Mouse (Mus musculus) MEL (cell line): ENCODE results near the gene Sbno2. TPM values are rescaled to one million over a fixed set of nuclear protein-coding genes. Genes with fewer than 3 reads are reported as not detected.

ENCODE experiments used
- DNase-seq: peaks from one replicate; pipeline ENCODE4 v3.0.0; 2011; ENCODE audit warnings: low read depth, low spot score
- H3K27ac ChIP-seq: 2 replicates; pipeline ENCODE4 v1.5.1; 2012; ENCODE audit warnings: low read depth, mild to moderate bottlenecking, control low read depth, low read length, moderate library complexity; ENCODE audit not compliant: control insufficient read depth
- H3K27me3 ChIP-seq, 2 experiments: fragments of 150-350 bp in 1 of 2; sonication (generic) in 1 of 2; 2 replicates each; pipeline ENCODE4 v1.6.1; 2012; ENCODE audit warnings: low read length in 2 of 2, mild to moderate bottlenecking in 2 of 2, improper control_type of control experiment in 1 of 2, moderate library complexity in 1 of 2; ENCODE audit not compliant: insufficient read depth in 2 of 2, control insufficient read depth in 1 of 2
- H3K36me3 ChIP-seq, 2 experiments: 2 replicates each; pipeline ENCODE4 v1.6.1; 2012 to 2014; ENCODE audit warnings: low read length in 2 of 2, improper control_type of control experiment in 1 of 2, inconsistent platforms in 1 of 2, mild to moderate bottlenecking in 1 of 2; ENCODE audit not compliant: insufficient read depth in 2 of 2, control insufficient read depth in 1 of 2
- H3K4me1 ChIP-seq, 2 experiments: fragments of 150-350 bp in 1 of 2; sonication (generic) in 1 of 2; 2 replicates each; pipeline ENCODE4 v1.6.1; 2012; ENCODE audit warnings: low read length in 2 of 2, improper control_type of control experiment in 1 of 2, mild to moderate bottlenecking in 1 of 2; ENCODE audit not compliant: insufficient read depth in 2 of 2, control insufficient read depth in 1 of 2
- H3K4me3 ChIP-seq, 2 experiments: fragments of 150-350 bp in 1 of 2; sonication (generic) in 1 of 2; 2 replicates each; pipeline ENCODE4 v1.5.1; 2012; ENCODE audit warnings: low read depth in 2 of 2, low read length in 2 of 2, mild to moderate bottlenecking in 2 of 2, moderate library complexity in 2 of 2, control low read depth in 1 of 2, improper control_type of control experiment in 1 of 2; ENCODE audit not compliant: control insufficient read depth in 1 of 2, insufficient read depth in 1 of 2
- H3K79me2 ChIP-seq: 2 replicates; pipeline ENCODE4 v1.6.1; 2012; ENCODE audit warnings: mild to moderate bottlenecking, low read length, moderate library complexity; ENCODE audit not compliant: control insufficient read depth, poor library complexity, insufficient read depth
- H3K9ac ChIP-seq: 2 replicates; pipeline ENCODE4 v1.6.1; 2012; ENCODE audit warnings: low read depth, mild to moderate bottlenecking, control low read depth, low read length, moderate library complexity; ENCODE audit not compliant: control insufficient read depth, poor library complexity, severe bottlenecking
- H3K9me3 ChIP-seq: fragments of 150-350 bp; sonication (generic); replicated peaks from 2 replicates; pipeline ENCODE4 v1.6.1; 2012; ENCODE audit warnings: mild to moderate bottlenecking, low read length, improper control_type of control experiment, moderate library complexity; ENCODE audit not compliant: insufficient read depth
- E2F4 ChIP-seq: IDR thresholded peaks from 2 replicates; pipeline ENCODE4 v1.6.1; 2011; ENCODE audit warnings: low read depth, low read length, improper control_type of control experiment, borderline replicate concordance
- ELF1 ChIP-seq: IDR thresholded peaks from 2 replicates; pipeline ENCODE4 v1.6.1; 2014; ENCODE audit warnings: low read depth, mild to moderate bottlenecking, inconsistent platforms, low read length, improper control_type of control experiment, moderate library complexity
- EP300 ChIP-seq, 2 experiments: IDR thresholded peaks; 2 replicates each; pipeline ENCODE4 v1.6.1; 2011; ENCODE audit warnings: improper control_type of control experiment in 2 of 2, low read length in 2 of 2, low read depth in 1 of 2, mild to moderate bottlenecking in 1 of 2
- ETS1 ChIP-seq: IDR thresholded peaks from 2 replicates; pipeline ENCODE4 v1.6.1; 2012; ENCODE audit warnings: low read depth, mild to moderate bottlenecking, inconsistent platforms, low read length, improper control_type of control experiment, moderate library complexity
- GATA1 ChIP-seq: IDR thresholded peaks from 2 replicates; pipeline ENCODE4 v1.6.1; 2011; ENCODE audit warnings: low read depth, low read length, improper control_type of control experiment
- JUND ChIP-seq: IDR thresholded peaks from 2 replicates; pipeline ENCODE4 v1.6.1; 2011; ENCODE audit warnings: low read depth, mild to moderate bottlenecking, improper control_type of control experiment, low read length
- KAT2A ChIP-seq: conservative IDR thresholded peaks from 2 replicates; pipeline ENCODE4 v1.6.1; 2012; ENCODE audit warnings: low read depth, low read length, improper control_type of control experiment, inconsistent platforms
- NELFE ChIP-seq: IDR thresholded peaks from 2 replicates; pipeline ENCODE4 v1.6.1; 2011; ENCODE audit warnings: low read depth, low read length, improper control_type of control experiment
- NRF1 ChIP-seq: IDR thresholded peaks from 2 replicates; pipeline ENCODE4 v1.6.1; 2014; ENCODE audit warnings: low read depth, mild to moderate bottlenecking, inconsistent platforms, low read length, improper control_type of control experiment, moderate library complexity; ENCODE audit not compliant: poor library complexity, insufficient read depth, severe bottlenecking
- POLR2A ChIP-seq, 2 experiments: IDR thresholded peaks; 2 replicates each; pipeline ENCODE4 v1.6.1; 2011 to 2012; ENCODE audit warnings: low read length in 2 of 2, mild to moderate bottlenecking in 2 of 2, control low read depth in 1 of 2, improper control_type of control experiment in 1 of 2, low read depth in 1 of 2, moderate library complexity in 1 of 2; ENCODE audit not compliant: control insufficient read depth in 1 of 2, insufficient read depth in 1 of 2, poor library complexity in 1 of 2
- POLR2AphosphoS2 ChIP-seq: IDR thresholded peaks from 2 replicates; pipeline ENCODE4 v1.6.1; 2011; ENCODE audit warnings: low read length, improper control_type of control experiment
- RAD21 ChIP-seq: IDR thresholded peaks from 2 replicates; pipeline ENCODE4 v1.6.1; 2011; ENCODE audit warnings: mild to moderate bottlenecking, low read depth, low read length, improper control_type of control experiment
- SMC3 ChIP-seq: IDR thresholded peaks from 2 replicates; pipeline ENCODE4 v1.6.1; 2011; ENCODE audit warnings: low read depth, low read length, improper control_type of control experiment
- TAL1 ChIP-seq: IDR thresholded peaks from 2 replicates; pipeline ENCODE4 v1.6.1; 2012; ENCODE audit warnings: mild to moderate bottlenecking, inconsistent platforms, low read length, moderate library complexity, mixed read lengths
- TBP ChIP-seq: IDR thresholded peaks from 2 replicates; pipeline ENCODE4 v1.8.0; 2011; ENCODE audit warnings: low read depth, low read length, improper control_type of control experiment
- UBTF ChIP-seq: IDR thresholded peaks from 2 replicates; pipeline ENCODE4 v1.6.1; 2012; ENCODE audit warnings: low read depth, mild to moderate bottlenecking, inconsistent platforms, low read length, improper control_type of control experiment, moderate library complexity, borderline replicate concordance; ENCODE audit not compliant: insufficient read depth
- ZC3H11A ChIP-seq: IDR thresholded peaks from 2 replicates; pipeline ENCODE4 v1.6.1; 2012; ENCODE audit warnings: low read depth, mild to moderate bottlenecking, inconsistent platforms, low read length, improper control_type of control experiment
- ZKSCAN1 ChIP-seq: IDR thresholded peaks from 2 replicates; pipeline ENCODE4 v1.6.1; 2012; ENCODE audit warnings: low read depth, mild to moderate bottlenecking, inconsistent platforms, low read length, improper control_type of control experiment, moderate library complexity
- polyA plus RNA-seq, 2 experiments: library from polyadenylated mRNA; stranded (reverse) in 1 of 2; unstranded in 1 of 2; fragments of >175 nt in 1 of 2; fragments of >200 nt in 1 of 2; gene quantifications; 2 replicates each; pipeline versions ENCODE4 v1.2.1 to v1.2.4; 2012; ENCODE audit warnings: low replicate concordance in 2 of 2, low read depth in 1 of 2; ENCODE audit not compliant: insufficient read length in 2 of 2, insufficient read depth in 1 of 2, missing spikeins in 1 of 2
- total RNA-seq: library from RNA; depleted of rRNA; stranded (reverse); fragments of 300-350 nt; gene quantifications from 2 replicates; pipeline ENCODE4 v1.2.3, GENCODE M21; 2012

Sbno2 gene
- total and polyA plus RNA-seq, 3 experiments = 15.8 to 29.0 TPM; not detected in 1

DNA sequence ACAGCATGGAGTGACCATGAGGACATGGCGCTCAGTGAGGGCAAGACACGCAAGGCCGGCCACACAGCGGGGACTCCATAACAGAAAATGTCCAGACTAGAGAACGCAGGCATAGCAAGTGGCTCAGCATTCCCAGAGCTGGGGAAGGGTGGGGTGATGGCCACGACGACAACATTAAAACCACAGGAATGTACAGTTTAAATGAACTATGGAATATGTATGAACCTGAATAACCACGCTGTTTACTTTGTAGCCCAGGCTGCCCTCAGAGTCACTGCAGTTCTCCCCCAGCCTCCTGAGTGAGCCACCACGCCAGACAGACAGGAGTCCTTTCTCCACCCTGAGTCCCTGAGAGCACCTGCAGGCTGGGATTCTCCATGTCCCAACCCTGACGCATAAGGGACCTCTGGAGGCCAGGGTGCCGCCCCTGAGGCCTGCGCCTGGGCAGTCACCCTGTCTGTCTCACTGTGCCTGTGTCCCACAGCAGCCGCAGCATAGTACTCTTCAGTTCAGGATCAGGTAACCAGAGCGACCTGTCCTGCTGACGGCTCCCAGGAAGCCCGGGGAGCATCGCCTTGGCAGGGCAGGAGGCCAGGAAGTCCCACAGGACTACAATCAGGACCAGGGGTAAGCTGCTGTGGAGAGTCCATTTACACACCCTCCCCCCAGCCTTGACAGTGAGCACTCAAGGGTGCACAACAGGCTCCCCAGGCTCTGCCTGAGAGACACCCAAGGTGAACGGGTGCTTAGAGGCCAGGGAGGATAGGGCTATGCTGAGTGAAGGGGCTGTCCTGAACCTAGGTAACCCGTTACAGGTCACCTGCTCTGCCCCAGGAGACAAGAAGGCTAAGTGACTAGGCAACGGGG lies 32.5 kb downstream of the Sbno2 start:
- no peaks in the 10 kb centered on the region; the same call in 1 of the 2 replicates for H3K79me2 ChIP-seq
- H3K27ac ChIP-seq = no peak overlapping the region
- no peak for DNase-seq
- no peaks in the 10 kb centered on the region for H3K9me3 ChIP-seq
- peaks cover 0 to 20% of the 10 kb centered on the region in 2 experiments; a peak in 2 of 4 replicates for H3K36me3 ChIP-seq
- TF ChIP-seq UBTF (no peak), POLR2AphosphoS2 (no peak), JUND (no peak), NELFE (no peak), SMC3 (no peak), TBP (no peak), RAD21 (no peak), KAT2A (no peak), ZC3H11A (no peak)
- H3K9ac ChIP-seq = no peak overlapping the region
- no peak overlapping the region for H3K4me3 ChIP-seq
- peaks cover 0 to 24% of the 10 kb centered on the region in 2 experiments; a peak in 2 of 4 replicates for H3K4me1 ChIP-seq
- H3K27me3 ChIP-seq = no peaks in the 10 kb centered on the region

DNA sequence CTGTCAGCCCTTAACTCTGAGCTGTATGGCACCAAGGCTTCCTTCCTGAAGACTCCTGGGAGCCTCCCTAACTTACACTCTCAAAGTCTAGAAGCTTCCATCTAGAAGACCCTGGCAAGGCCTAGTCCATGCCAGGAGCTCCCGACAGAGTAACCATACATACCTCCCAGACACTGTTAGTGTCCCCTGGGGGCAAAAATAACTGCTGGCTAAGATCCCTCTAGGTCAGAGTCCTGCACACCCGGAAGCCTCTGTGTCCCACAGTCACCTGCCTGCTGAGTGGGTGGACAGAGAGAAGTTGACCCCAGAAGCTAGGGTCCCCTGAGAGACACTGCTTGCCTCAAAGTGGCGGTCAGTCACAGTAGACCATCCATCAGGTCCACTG lies 33.9 kb downstream of the Sbno2 start:
- Histone ChIP-seq H3K4me1 (peaks cover 0 to 24% of the 10 kb centered on the region in 2 experiments; a peak in 2 of 4 replicates), H3K27ac (peak overlapping the region; percentile 81), H3K36me3 (peaks cover 0 to 20% of the 10 kb centered on the region in 2 experiments; a peak in 3 of 4 replicates), H3K27me3 (no peaks in the 10 kb centered on the region), H3K9me3 (no peaks in the 10 kb centered on the region), H3K9ac (peak overlapping the region; percentile 47), H3K79me2 (no peaks in the 10 kb centered on the region; the same call in 1 of the 2 replicates), H3K4me3 (no peak overlapping the region)
- no peak for DNase-seq
- TF ChIP-seq POLR2A (IDR thresholded peaks at IDR 0.05; ENCODE audit: control insufficient read depth in 1 of 2, insufficient read depth in 1 of 2, low read depth in 1 of 2, low read length in 2 of 2, poor library complexity in 1 of 2) (no peak), NRF1 (no peak), ELF1 (no peak), TAL1 (no peak), ZKSCAN1 (no peak), ZC3H11A (no peak), POLR2AphosphoS2 (no peak), ETS1 (no peak), GATA1 (no peak), EP300 (IDR thresholded peaks at IDR 0.05; ENCODE audit: low read depth in 1 of 2, low read length in 2 of 2) (no peak), E2F4 (no peak)
